Mouse (Mus musculus) cerebellum, postnatal 4 days (tissue): Measurements from ENCODE around the gene Tmtc4.

Experiments
- DNase-seq, 2 experiments: peaks; one replicate each; pipeline ENCODE4 v3.0.0; 2022; ENCODE audit warnings: low spot score in 2 of 2, mixed read lengths in 1 of 2

Tmtc4 gene

DNA sequence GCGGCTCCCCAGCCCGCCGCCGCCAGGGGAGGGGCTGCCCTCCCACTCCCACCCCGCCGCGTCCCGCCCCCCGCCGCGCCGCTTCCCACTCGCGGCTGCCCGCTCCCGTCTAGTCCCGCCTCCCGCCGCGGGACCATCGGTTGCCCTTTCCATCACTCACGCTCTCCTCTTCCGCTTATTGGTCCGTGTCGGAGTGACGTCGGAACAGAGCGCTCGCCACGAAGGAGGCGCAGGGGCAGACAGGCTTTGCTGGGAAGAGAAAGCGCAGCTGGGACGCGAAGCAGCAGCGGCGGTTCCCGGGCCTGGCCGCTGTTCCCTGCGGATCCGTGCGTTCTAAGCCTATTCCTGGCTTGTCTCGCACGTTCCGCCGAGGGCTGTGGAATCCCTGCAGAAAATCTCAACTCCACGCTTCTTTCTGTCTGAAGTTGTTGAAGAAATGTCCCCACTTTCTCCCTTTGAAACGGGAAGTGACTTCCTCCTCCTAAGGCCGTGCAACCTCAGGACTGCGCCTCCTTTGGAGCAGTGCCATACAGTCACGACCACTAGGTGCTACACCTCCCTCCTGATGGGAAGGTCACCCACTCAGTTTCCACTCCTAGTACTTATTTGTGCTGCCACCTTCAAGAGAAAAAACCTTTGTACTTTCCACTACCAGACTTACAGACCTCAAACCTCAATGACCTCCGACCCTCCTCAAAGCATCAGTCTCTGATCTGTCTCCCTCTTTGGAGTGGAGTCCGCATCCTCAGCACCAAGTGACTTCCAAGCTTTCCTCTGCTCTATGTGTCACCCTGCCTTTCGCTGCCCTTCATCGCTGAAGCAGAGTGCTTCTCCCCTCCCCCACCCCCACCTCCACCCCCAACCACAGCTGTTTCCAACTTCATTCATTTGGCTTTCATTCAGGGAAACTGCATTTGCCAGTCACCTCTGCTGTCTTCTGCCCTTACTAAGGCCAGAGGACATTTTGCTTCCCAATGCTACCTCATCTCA, at the start of gene Tmtc4:
Gene Tmtc4 (minus strand): TSS at position 810 of the 990 bp plus-strand sequence.
- DNase-seq = peak; percentile 76 to 92

DNA sequence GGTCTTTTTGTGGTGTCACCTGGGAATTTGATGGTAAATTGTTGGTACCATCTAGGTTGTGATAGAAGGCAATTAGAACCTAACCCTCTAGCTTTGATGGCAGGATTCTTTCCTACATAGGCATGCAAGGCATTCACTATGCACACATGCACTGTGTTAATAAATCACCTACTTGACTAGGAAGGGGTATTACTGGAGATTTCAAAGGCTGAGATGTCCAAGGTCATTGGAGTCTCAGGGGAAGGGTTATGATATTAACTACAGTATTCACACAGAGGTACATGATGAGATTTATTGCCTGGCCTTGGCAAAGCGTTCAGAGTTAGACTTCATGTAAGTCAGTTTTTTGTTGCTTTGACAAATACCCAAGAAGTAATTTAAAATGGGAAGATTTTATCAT, 48.6 kb upstream of the Tmtc4 start:
- DNase-seq = no peak

DNA sequence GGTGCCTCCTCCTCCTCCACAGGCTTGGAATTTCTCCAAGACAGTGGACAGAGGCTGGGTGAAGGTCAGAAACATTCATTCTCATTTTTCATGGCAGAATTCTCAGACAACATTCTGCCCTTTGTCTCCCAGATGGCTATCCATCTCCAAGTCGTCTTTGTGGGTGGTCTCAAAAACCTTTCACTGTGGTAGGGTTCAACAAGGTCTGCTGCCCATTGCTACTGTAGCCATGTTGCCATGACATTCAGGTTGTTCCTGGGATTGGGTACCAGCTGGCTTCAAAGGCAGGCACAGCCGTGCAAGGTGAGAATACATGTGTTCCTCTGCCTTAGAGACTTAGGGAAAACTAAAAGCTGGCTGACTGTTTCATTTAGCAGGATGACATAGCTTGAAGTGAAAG, 44.0 kb upstream of the Tmtc4 start:
- DNase-seq = no peak

DNA sequence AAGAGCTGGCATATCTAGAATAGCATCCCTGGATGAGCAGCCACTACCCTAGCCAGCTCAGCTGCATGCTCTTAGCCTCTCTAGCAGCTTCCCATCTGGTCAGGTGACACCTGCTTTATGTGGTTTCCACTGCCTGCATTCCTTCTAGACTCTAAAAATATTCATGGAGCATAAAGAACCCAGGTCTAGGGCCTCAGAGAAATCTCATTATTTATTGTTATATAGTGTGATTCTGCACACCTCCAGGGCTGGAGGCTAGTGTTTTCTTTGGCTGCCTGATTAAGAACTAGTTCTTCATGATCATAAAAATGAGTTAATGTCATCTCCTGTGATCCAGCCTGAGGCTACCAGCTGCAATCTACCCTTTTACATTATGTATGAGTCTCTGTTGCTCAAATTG, 39.1 kb upstream of the Tmtc4 start:
- no peak for DNase-seq

DNA sequence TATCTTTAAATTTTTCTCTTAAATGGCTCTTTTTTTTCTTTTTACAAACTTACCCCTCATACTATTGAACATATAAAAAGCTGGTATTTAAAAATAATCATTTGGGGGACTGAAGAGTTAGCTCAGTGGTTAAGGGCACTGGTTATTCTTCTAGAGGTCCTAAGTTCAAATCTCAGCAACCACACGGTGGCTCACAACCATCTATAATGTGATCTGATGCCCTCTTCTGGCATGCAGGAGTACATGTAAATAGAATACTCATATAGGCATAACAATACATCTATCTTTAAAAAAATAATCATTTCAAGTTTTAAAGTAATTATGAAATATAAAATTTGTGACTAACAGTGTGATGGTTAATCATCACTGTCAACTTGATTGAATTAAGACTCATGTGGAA, 32.5 kb upstream of the Tmtc4 start:
- no peak for DNase-seq

DNA sequence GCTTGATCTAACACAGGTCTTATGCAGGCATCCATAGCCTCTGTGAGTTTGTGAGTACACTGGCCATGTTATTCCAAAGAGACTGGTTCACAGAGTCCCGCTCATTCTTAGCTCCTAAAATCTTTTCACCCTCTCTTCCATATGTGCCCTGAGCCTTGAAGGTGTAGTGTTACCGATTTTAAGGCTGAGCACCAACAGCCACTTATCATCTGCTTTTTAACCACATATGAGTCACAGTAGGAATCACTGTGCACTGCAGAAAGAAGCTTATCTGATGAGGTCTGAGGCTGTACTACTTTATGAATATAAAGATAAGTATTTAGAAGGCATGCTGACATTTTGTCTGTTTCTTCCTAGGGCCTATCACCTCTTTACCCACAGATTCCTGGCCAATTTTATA, 31.9 kb upstream of the Tmtc4 start:
- DNase-seq = no peak

DNA sequence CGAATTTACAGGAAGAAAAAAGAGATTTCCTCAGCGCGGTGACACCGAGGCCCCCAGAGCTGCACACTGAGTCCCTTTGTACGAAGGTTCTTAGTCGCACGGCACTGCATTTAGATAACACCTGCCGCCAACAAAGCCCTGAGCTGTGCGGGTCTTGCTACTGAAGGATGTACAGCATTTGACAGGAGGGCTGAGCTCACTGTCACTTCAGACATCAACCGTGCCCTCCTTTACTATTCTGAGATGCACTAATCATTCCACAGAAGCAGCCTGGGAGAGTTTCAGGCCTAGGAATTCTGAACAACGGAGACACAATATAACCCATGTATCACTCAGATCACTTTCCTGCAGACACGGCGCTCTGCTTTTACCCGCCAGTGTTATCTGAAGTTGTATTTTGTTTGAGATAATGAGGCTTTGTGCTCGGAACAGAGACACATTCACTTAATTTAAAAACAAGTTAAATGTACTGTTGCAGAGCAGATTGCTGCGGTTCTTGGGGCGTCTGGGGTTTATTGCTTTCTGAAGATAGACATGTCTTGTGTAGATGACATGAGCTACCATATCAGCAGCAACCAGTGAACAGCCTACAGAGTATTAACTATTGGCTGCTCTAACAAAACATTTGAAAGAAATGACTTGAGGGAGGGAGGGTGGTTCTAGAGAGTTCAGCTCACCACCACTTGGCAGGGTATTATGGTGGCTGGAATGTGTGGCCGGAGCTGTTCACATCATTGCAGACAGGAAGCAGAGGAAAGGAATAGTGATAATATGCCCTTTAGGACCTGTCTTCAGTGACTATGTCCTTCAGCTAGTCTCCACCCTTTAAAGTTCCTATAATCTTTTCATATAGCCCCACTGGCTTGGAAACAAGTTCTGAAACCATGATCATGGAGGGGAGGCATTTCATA, 25.5 kb upstream of the Tmtc4 start:
- no peak for DNase-seq

DNA sequence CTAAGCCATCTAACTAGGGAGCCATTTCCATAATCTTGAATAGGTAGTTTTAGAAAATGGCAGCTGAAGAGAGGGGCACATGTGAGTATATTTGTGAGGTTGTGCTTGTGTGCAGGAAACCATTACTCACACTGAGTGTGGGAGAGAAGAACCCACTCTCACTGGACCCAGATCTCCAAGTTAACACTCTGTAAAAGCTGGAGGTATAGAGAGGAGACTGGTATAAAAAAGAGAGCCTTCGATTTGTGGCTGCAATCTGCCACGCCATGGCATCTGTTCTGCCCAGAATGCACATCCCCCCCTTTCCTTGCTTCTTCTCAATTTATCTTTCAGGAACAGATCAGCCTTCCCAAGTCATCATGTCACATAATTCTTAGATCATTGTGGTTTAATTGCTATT, 24.8 kb upstream of the Tmtc4 start:
- no peak for DNase-seq

DNA sequence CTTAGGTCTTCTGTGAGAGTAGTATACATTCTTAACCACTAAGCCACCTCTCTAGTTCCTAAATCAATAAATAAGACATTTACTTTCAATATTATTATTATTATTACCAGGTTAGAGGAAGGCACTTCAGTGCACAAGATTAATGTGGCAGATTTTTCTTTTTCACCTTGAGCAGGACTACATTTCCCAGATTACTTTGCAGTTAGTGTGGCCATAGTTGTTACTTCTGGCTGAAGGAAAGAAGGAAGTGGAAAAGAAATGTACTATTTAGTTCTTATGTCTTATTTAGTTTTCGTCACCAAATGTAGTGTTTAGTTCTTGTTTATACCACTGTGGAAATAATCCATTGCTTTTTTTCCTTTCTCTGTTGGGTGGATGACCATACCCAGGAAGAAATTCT, 19.9 kb upstream of the Tmtc4 start:
- DNase-seq = no peak

DNA sequence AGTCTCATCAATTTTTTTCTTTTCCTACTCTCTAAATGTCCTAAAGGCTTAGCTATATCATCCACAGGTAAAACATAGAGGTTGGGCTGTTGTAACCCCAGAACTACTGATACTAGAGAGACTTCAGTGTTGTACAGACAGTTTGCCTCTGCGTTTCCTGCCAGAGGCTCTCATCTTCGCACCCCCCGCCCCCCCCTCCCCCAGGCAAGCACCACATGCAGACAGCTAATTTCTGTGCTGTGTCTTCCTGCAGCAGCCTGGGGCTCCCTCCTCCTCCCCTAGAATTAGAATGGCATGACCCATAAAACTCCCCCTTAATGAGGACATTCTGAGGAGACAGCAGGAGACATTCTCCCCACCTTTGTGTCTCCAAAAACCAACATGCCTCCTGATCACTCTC, 17.6 kb upstream of the Tmtc4 start:
- DNase-seq = no peak

DNA sequence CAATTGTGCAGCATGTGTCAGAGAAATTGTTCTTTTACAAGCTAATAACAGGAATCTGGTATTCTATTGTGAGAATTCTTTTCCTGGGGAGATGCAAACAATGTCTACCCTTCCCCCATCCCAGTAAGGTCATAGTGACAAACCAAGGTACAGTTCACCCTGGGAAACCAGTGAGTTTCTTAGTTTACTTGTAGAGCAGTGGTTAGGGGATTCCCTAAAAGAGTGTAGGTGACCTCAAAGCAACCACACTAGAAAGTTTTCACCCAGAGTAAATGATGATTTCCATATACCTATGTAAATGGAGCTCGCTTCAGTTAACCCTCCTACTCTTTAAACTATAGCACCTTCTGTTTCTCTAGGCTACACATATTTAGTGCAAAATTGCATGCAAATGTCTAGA, 13.6 kb upstream of the Tmtc4 start:
- no peak for DNase-seq

DNA sequence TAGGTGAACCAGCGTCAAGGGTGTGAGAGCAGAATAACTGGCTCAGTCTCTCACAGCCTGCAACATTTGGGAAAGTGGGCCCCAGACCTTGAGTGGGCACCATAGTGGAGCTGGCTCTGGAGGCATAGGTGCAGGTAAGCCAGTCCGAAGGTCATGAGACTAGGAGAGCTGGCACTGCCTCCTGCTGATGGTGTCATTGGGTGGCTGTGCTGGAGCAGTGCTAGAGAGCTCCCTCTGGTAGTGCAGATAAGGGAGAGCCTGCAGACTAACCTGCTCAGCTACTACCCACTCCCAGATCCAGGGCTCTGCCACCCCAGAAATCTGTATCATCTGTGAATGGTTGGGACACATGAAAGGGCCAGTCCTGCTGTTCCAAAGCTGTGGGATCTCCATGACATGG, 10.1 kb upstream of the Tmtc4 start:
- DNase-seq = no peak

DNA sequence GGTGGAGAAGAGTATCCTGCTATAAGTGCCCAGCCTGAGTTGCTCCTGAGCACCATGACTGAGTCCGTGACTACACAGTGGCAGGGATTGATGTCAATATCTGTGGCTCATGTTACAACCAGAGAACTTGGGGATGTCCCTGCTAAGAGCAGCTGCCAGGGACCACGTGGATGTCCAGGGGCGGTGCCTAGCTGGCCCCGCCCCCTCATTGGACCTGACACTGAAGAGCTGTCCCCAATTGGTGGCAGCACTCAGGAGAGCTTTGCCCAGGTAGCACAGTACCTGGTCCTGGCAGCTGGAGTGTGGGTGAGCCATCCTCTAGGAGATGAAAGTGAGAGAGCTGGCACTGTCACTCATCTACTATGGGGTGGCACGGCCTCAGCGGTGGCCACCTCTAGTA, 9.1 kb upstream of the Tmtc4 start:
- no peak for DNase-seq

DNA sequence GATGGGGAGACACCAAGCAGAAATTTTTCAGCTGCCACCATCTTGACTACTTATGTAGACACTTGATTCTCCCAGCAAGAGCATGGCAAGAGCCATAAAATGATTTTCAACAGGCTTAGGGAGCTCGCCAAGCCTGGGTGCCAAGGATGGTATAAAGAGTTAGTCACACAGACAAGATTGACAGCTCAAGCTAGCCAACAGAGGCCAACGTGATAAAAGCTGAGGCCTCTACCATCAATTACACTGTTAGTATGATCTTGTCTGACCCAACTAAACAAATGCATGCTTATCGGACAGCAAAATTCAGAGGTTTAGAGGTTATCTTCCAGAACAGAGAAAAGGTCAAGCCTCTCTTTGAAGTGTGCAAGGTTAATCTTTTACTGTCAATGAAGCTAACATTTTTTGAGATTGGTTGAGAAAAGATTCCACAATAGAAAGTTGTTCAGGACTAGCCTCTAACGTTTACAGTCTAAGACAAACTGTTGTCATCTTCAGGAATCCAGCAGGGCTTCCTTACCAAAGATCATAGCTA, 6.8 kb upstream of the Tmtc4 start:
- no peak for DNase-seq

DNA sequence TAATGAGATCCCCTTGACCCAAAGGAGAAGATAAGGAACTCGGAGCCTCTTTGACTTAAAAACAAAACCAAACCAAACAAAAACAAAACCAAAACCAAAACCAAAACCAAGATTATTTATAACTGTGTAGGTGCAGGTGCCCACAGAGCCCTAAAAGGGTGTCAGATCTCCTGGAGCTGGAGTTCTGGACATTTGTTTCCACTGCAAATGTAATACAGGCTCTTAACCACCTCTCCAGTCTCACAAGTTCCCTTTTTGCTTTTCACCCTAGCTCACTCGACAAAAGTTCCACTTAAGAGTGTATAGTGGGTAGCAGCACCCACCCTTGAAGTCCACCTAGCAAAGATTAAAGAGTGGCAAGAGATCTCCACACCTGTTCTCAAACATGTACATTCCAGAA, 2.6 kb upstream of the Tmtc4 start:
- no peak for DNase-seq

DNA sequence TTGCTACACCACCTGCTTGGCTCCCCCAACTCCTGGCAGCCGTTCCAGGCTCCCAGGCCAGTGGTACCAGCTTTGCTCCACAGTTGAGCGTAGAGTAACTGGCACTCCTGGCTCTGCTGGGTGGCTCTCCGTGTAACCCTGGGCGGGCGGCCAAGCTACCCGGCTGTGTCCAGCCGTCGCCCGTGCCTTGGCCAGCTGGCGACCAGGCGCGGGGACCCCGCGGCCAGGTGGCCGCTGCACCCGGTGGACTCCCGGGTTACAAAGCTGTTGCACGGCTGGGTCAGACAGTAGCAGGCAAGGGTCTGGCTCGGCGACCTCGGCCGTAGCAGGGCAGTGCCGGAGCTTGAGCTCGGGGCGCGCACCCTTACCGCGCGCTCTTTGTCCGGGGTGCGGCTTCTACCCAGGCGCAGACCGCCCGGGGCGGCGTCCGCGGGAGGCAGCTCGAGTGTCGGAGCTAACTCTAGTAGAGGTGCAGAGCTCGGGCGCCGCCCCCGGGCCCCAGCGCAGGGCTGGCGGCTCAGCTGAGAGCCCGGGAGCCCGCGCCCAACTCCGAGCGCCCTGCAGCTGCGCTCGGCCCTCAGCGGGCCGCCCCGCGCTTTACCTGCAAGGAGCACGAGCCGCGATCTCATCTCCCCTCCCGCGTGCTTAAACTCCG, 1.1 kb downstream of the Tmtc4 start:
- DNase-seq = peak; percentile 56 to 90

DNA sequence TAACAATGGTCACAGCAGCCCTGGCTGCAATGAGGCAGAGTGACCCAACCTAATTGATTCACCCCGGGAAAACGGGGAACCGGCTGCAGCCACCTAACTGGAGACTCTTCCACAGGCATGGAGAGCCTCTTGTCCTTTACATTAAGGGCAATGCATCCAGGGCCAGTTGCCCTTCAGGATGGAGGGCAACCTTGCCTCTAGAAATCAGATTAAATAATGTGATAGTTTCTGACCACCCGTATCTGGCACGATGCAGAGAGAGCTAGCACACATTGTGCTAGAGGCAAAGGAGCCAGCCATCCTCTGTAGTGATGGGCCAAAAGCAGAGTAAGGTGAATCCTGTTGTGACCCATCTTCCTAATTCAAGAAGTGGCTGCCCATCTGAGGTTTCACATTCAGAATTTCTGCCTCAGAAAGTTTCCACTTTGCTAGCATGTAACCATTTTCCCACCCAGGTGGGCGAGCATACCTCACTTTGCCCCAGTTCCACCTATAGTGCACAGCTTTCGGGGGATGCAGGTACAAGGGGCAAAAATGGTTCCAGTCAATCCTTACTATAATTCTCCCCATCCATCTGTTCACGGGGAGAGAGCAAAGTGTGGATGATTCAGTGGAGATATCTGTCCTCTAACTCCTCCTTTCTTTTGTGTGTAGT, 1.9 kb downstream of the Tmtc4 start:
- no peak for DNase-seq

DNA sequence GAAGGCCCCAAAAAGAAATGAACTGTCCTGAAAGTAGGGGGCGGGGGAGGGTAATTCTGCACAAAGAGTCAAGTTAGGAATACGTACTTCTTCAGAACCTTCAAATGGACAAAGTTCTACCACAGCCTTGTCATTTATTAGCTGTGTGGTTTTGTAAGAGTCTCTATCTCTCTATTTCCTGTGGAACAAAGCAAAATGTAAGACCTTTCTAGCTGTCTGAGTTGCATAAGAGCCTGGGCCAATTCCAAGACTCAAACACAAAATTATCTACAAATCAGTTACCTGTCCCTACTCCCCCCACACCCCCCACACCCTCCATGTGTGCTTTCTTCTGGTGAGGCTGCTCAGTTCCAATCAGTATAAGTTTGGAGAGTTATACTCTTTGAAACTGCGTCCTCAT, 5.0 kb downstream of the Tmtc4 start:
- DNase-seq = no peak

DNA sequence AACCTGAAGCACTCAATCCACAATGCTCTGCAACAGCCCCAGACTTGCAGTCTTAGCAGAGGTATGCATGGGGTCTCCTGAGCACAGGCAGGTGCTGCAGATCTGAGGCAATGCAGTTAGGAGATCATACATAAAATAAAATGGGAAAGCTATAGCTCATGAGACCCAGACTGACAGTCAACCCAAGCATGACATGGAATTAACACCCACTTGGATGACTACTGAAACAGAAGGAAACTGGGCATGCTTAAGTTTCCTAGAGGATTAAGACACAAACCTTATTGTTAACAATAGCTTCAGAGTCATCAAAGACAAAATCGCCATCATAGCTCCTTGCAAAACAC, 6.1 kb downstream of the Tmtc4 start:
- DNase-seq = no peak

DNA sequence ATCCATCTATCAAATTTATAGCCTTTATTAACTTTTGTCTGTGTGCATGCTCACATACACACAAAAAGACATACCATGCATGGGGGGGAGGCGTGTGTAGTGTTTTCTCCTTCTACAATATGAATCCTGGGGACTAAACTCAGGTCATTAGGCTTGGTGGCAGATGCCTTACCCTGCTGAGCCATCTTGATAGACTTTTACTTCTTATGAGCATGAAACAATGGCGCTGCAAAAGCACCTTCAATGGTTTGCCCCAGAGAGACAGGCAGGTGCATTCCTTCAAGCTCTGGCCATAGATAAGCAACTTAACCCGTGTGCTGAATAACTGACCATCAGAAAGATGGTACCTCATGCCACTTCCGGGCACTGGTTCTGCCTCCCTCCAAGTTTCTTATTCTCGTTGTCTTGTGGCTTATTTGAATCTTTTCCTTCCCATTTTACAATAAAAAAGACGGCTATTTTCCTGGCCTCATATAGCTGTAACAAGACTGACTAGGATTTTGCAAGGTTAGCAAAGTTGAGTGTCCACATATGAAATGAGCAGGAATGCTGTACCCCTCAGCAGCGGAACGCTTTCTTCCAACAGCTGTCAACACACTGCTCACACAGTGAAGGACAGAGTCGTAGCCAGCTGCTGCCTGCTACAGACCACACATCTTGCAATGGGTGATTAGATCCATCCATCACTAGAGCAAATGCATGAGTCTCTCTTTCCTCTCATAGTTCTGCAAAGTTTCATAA, 6.6 kb downstream of the Tmtc4 start:
- DNase-seq = no peak
